Mouse (Mus musculus): ENCODE results near the gene Ostn. TPM values are rescaled to one million over a fixed set of nuclear protein-coding genes. Genes with fewer than 3 reads are reported as not detected.

The Ostn gene
- polyA plus RNA-seq, 1 experiment from 2014 or later, result not detected

DNA sequence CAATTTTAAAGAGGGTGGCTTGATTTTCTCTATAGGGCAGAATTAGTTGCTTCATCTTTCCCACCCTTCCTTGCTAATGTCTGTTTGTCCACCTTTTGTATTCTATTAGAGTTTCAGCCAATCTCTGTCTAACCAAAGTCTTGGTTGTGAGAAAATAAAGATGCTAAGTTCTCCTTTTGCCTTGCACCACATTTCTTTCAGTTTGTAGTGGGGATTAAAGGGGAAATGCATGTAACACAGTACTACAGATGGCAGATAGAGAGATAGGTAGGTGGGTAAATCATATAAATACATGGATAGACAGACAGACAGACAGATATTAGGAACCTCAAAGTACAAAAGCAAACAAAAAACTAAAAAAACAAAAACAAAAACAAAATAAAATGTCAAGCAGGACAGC is 69.3 kb downstream of the Ostn start:
- H3K4me2 ChIP-seq (ENCODE audit: low read length), result no peak overlapping the region
- no peak overlapping the region for H3K4me3 ChIP-seq (ENCODE audit: low read depth, low read length)
- H3K9me3 ChIP-seq (ENCODE audit: control insufficient read depth, low read length), result no peaks in the 10 kb centered on the region
- H3K36me3 ChIP-seq (ENCODE audit: control insufficient read depth, insufficient read depth, low read length), result no peaks in the 10 kb centered on the region
- no peak overlapping the region for H3K27ac ChIP-seq (ENCODE audit: low read depth)
- DNase-seq (ENCODE audit: low spot score) (no peak), ATAC-seq (replicated peaks; ENCODE audit: low FRiP score, low TSS enrichment, low read depth) (no peak)
- no peaks in the 10 kb centered on the region for H3K27me3 ChIP-seq (replicated peaks; ENCODE audit: control insufficient read depth, insufficient read depth, low read length)
- no peaks in the 10 kb centered on the region for H3K4me1 ChIP-seq (replicated peaks; ENCODE audit: control insufficient read depth, insufficient read depth, low read length)
- H3K9ac ChIP-seq (ENCODE audit: low read length), result no peak overlapping the region

DNA sequence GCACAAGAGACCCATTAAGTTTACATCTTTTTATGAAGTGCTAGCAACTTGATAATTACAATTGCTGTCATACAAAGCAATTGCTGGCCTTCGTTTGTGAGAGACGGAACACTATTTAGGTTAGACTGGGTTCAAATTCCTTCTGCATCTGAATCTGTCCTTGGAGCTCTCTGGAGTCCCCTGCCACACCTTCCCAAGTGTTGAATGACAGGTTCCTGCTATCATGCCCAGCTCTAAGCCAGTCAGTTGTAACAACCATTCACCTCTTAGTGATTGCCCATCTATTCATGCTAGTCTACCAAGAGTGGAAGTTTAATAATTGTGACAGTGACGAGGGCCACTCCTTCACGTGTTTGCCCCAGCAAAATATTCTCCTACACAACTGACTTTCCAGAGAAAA is 74.9 kb downstream of the Ostn start:
- Histone ChIP-seq H3K27ac (ENCODE audit: low read depth) (no peak overlapping the region), H3K36me3 (ENCODE audit: control insufficient read depth, insufficient read depth, low read length) (no peaks in the 10 kb centered on the region), H3K4me2 (ENCODE audit: low read length) (no peak overlapping the region), H3K4me1 (replicated peaks; ENCODE audit: control insufficient read depth, insufficient read depth, low read length) (no peaks in the 10 kb centered on the region), H3K9ac (ENCODE audit: low read length) (no peak overlapping the region), H3K9me3 (ENCODE audit: control insufficient read depth, low read length) (no peaks in the 10 kb centered on the region), H3K4me3 (ENCODE audit: low read depth, low read length) (no peak overlapping the region), H3K27me3 (replicated peaks; ENCODE audit: control insufficient read depth, insufficient read depth, low read length) (no peaks in the 10 kb centered on the region)
- 75% methylated on average over 4 of the region's 4 CpGs for WGBS
- ATAC-seq (replicated peaks; ENCODE audit: low FRiP score, low TSS enrichment, low read depth), result no peak
- no peak for DNase-seq (ENCODE audit: low spot score)

DNA sequence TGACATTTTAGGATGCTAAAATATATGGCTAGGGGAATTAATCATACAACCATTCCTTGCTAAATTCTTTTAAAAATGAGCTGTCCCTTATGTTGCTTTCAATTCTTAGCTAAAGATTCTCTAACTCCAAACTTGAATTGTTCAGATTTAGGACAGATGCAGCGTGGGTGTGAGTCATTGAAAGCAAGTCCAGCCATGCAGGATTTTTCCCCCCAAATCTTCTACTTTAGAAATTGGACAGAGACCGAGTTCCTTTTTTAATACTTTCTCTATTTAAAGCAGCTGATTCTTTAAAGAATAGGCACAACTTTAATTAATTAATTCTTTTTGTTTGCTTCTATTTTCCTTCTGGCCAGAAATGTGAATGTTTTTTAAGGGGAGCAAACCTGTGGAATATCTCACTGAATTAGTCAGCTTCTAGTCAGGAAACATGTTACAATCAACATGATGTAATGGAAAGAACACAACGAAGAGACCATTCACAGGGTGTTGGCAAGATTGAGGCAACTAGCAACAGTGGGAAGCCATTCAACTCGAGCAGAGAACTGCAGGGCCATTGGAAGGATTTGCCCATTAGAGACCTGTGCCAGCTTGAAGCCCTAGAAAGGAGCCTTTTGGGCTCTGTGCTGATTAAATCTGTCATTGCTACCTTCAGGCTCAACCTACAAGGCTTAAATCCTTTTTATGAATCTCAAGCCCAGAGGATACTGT is 77.8 kb downstream of the Ostn start:
- H3K9ac ChIP-seq (ENCODE audit: low read length), result no peak overlapping the region
- no peak overlapping the region for H3K4me3 ChIP-seq (ENCODE audit: low read depth, low read length)
- H3K27me3 ChIP-seq (replicated peaks; ENCODE audit: control insufficient read depth, insufficient read depth, low read length), result no peaks in the 10 kb centered on the region
- H3K9me3 ChIP-seq (ENCODE audit: control insufficient read depth, low read length), result no peaks in the 10 kb centered on the region
- peaks cover 8% of the 10 kb centered on the region; the same call in 1 of the 2 replicates for H3K4me1 ChIP-seq (replicated peaks; ENCODE audit: control insufficient read depth, insufficient read depth, low read length)
- DNase-seq (ENCODE audit: low spot score) (no peak), ATAC-seq (replicated peaks; ENCODE audit: low FRiP score, low TSS enrichment, low read depth) (no peak)
- no peaks in the 10 kb centered on the region for H3K36me3 ChIP-seq (ENCODE audit: control insufficient read depth, insufficient read depth, low read length)
- WGBS, result 72% methylated on average over 4 of the region's 4 CpGs
- no peak overlapping the region for H3K4me2 ChIP-seq (ENCODE audit: low read length)
- H3K27ac ChIP-seq (ENCODE audit: low read depth), result no peak overlapping the region

DNA sequence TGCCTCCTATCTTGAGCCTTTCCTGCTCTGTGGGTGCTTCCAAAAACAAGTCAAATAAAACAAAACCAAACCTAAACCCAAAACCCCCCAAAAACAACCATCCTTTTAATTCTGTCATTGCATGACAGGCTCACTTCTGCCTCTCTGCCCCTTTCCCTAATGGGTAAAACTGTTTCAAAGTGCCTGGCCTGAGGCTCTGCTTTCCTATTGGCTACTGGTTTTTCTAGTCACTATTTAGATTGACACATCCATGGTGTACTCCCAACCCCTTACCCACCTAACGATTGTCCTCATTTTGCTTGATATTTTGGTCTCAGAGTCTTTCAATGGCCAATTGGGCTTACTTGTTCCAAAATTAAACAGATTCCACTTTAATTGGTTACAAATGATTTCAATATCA is 78.4 kb downstream of the Ostn start:
- Histone ChIP-seq H3K4me1 (replicated peaks; ENCODE audit: control insufficient read depth, insufficient read depth, low read length) (peaks cover 13% of the 10 kb centered on the region; the same call in 1 of the 2 replicates), H3K36me3 (ENCODE audit: control insufficient read depth, insufficient read depth, low read length) (no peaks in the 10 kb centered on the region)
- WGBS, result 85% methylated on average over 1 of the region's 1 CpGs

DNA sequence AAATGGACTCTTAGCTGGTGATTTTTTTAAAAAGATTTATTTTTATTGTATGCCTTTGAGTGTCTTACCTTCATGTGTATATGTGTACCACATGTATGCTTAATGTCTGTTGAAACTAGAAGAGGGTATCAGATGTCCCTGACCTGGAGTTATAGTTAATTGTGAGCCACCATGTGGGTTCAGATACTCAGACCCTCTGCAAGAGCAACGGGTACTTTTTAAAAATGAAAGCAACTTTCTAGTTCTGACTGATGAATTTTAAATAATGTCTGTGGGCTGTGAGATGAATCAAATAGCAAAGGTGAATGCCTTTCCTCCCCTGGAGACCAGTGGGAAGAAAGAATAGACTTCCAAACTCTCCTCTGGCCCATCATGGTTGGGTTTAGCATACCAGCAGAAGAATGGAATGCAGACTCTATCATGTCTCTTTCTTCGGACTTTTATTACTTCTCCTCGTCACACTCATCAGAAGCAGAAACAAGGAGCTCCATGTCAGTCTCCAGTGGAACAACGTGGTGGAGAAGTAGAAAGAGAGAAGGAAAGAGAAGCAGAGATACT is 79.6 kb downstream of the Ostn start:
- Histone ChIP-seq H3K4me2 (ENCODE audit: low read length) (no peak overlapping the region), H3K9ac (ENCODE audit: low read length) (no peak overlapping the region), H3K4me1 (replicated peaks; ENCODE audit: control insufficient read depth, insufficient read depth, low read length) (peaks cover 18% of the 10 kb centered on the region; the same call in 1 of the 2 replicates), H3K27me3 (replicated peaks; ENCODE audit: control insufficient read depth, insufficient read depth, low read length) (no peaks in the 10 kb centered on the region), H3K27ac (ENCODE audit: low read depth) (no peak overlapping the region), H3K4me3 (ENCODE audit: low read depth, low read length) (no peak overlapping the region), H3K9me3 (ENCODE audit: control insufficient read depth, low read length) (no peaks in the 10 kb centered on the region), H3K36me3 (ENCODE audit: control insufficient read depth, insufficient read depth, low read length) (no peaks in the 10 kb centered on the region)
- ATAC-seq (replicated peaks; ENCODE audit: low FRiP score, low TSS enrichment, low read depth) (no peak), DNase-seq (ENCODE audit: low spot score) (no peak)
- 51% methylated on average over 4 of the region's 4 CpGs for WGBS

More for the DNA sequence above, 78.4 kb downstream of the Ostn start:
- Histone ChIP-seq H3K4me2 (ENCODE audit: low read length) (no peak overlapping the region), H3K4me3 (ENCODE audit: low read depth, low read length) (no peak overlapping the region), H3K27me3 (replicated peaks; ENCODE audit: control insufficient read depth, insufficient read depth, low read length) (no peaks in the 10 kb centered on the region), H3K9me3 (ENCODE audit: control insufficient read depth, low read length) (no peaks in the 10 kb centered on the region), H3K9ac (ENCODE audit: low read length) (no peak overlapping the region), H3K27ac (ENCODE audit: low read depth) (no peak overlapping the region)
- DNase-seq (ENCODE audit: low spot score) (no peak), ATAC-seq (replicated peaks; ENCODE audit: low FRiP score, low TSS enrichment, low read depth) (no peak)

DNA sequence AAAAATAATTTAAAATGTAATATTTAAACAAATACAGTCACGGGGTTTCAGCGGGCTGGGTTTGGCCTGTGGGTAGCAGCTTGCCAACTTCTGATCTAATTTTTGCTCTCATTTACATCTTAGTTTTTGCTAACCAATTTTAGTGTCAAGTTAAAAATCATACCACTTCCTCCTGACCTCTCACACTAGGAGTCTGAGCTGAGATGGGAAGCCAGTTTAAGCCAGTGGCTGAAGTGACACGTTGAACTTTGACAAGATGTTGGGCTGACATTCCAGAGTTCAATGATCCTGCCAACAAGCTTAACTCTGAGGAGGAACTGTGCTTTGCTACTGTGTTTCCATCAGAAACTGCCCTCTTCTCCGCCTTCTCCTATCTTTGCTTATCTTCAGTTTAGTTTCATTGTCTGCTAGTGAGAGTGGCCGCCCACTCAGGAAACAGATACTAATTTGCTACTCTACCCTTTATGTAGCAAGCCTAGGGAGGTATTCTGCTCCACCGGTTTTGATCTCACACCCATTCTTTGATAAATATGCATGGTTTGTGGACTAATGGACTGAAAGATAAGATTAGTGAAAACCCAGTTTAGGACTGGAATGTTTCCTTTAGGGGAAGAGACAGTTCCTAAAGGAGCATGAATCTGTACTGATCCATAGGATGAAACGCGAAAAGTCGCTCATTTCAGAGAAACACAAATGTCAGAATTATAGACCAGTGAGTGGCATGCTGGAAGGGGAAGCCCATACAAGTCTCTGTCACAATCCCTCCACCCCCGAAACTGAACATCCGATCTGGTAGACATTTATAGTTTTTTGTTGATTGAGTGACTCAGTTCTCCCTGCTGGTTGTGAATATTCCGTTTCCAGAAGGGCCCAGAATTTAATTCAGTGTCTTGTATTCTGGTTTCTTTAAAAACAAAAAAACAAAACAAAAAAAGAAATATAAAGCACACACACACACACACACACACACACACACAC is 80.6 kb downstream of the Ostn start:
- peak overlapping the region; percentile 71 for H3K4me2 ChIP-seq (ENCODE audit: low read length)
- H3K36me3 ChIP-seq (ENCODE audit: control insufficient read depth, insufficient read depth, low read length), result no peaks in the 10 kb centered on the region
- 43% methylated on average over 12 of the region's 12 CpGs for WGBS
- peak overlapping the region; percentile 99; the same call in 1 of the 2 replicates for H3K9ac ChIP-seq (ENCODE audit: low read length)
- ATAC-seq (replicated peaks; ENCODE audit: low FRiP score, low TSS enrichment, low read depth) (peak; percentile 40; the same call in 1 of the 2 replicates), DNase-seq (ENCODE audit: low spot score) (peak; percentile 58)
- H3K27me3 ChIP-seq (replicated peaks; ENCODE audit: control insufficient read depth, insufficient read depth, low read length), result no peaks in the 10 kb centered on the region
- peak overlapping the region; percentile 89 for H3K4me3 ChIP-seq (ENCODE audit: low read depth, low read length)
- no peaks in the 10 kb centered on the region for H3K9me3 ChIP-seq (ENCODE audit: control insufficient read depth, low read length)
- peak overlapping the region; percentile 94; the same call in 1 of the 2 replicates for H3K27ac ChIP-seq (ENCODE audit: low read depth)
- H3K4me1 ChIP-seq (replicated peaks; ENCODE audit: control insufficient read depth, insufficient read depth, low read length), result peaks cover 19% of the 10 kb centered on the region; the same call in 1 of the 2 replicates

DNA sequence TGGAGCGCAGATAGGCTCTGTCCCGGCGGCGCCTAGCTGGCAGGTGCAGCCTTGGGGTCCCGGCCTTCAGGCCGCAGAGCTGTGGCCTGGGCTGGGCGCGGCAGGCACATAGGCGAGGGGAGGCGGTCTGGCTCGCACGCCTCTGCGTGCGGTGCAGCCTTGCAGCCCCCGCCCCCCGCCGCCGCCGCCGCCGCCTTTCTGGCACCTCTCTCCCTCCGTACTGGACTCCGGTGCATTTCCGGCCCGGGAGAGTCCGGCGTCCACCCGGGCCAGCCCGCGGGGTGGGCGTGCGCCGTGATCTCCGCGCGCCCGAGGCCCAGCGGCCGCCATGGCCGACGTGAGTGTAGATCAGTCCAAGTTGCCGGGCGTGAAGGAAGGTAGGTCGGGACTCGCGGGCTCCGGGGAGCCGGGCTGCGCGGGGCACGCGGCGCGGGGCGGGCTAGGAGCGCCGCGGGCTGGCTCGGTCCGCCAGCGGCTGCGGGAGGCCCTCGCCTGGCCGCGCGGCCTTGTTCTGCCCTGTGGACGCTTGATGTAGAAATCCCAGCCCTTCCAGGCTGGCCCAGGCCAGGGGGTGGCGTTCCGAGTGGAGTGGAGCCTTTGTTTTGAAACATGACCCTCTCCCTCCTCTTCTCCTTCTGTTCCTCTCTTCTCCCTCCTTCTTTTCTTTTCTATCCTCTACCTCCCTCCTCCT is 81.6 kb downstream of the Ostn start, which contains the start of gene Ccdc50:
Ccdc50 (plus strand) TSS at position 109 of the 691 bp plus-strand sequence.
- ATAC-seq (replicated peaks; ENCODE audit: low FRiP score, low TSS enrichment, low read depth) (peak; percentile 93), DNase-seq (ENCODE audit: low spot score) (peak; percentile 90)
- H3K4me2 ChIP-seq (ENCODE audit: low read length), result peak within 1 kb of the TSS; percentile 71
- H3K27me3 ChIP-seq (replicated peaks; ENCODE audit: control insufficient read depth, insufficient read depth, low read length), result no peaks in the 10 kb centered on the region
- H3K9ac ChIP-seq (ENCODE audit: low read length), result peak within 1 kb of the TSS; percentile 99
- under 1% methylated on average over 56 of the region's 69 CpGs for WGBS
- peak within 1 kb of the TSS; percentile 89 for H3K4me3 ChIP-seq (ENCODE audit: low read depth, low read length)
- H3K27ac ChIP-seq (ENCODE audit: low read depth), result peak within 1 kb of the TSS; percentile 94
- H3K9me3 ChIP-seq (ENCODE audit: control insufficient read depth, low read length), result no peaks in the 10 kb centered on the region
- H3K36me3 ChIP-seq (ENCODE audit: control insufficient read depth, insufficient read depth, low read length), result no peaks in the 10 kb centered on the region
- peaks cover 19% of the 10 kb centered on the region; the same call in 1 of the 2 replicates for H3K4me1 ChIP-seq (replicated peaks; ENCODE audit: control insufficient read depth, insufficient read depth, low read length)

All from intestine, embryonic 14.5 days (tissue).